Mouse (Mus musculus) stomach, postnatal 0 days (tissue): ENCODE data around the gene Catsperz.

Experiments used
- CTCF ChIP-seq: IDR thresholded peaks from 2 replicates; pipeline ENCODE4 v1.5.1; 2016; ENCODE audit warnings: antibody characterized with exemption, low read depth, mild to moderate bottlenecking, moderate library complexity
- EP300 ChIP-seq: optimal IDR thresholded peaks from 2 replicates; pipeline ENCODE3; 2016; ENCODE audit warnings: antibody characterized with exemption

DNA sequence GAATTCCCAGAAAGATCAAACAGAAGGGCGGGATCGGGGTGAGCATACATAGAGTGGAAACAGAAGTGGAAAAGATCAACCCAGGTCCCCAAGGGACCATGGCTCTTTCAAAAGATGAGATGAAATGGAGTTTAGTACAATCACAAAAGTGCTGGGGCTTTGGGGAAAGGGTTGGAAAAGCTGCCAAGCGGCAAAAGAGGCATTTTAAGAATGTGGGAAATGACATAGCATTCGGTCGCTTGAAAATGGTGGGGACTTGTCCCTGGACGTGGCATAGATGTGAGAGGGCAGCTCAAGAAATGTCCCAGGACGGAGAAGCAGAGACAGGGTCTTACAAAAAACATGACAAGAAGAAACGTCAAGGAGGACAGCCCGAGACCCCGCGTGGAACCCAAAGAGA, 16.2 kb downstream of the Catsperz start:
- TF ChIP-seq CTCF (no peak), EP300 (peak; percentile 26)
